Mouse (Mus musculus) heart, postnatal 14 days (tissue): ENCODE data around the gene Adipor1. TPM values are rescaled to one million over a fixed set of nuclear protein-coding genes. Genes with fewer than 3 reads are reported as not detected.

Experiments
- DNase-seq, 2 experiments: peaks; one replicate each; pipeline ENCODE4 v3.0.0; 2021 to 2022
- intact Hi-C: fragments of 180-260 bp; cut with DNase I; formaldehyde crosslinking; loops from one replicate; pipeline ENCODE4 v1.15.1; 2025
- total RNA-seq, 2 experiments: library from RNA; stranded (reverse); gene quantifications; 2 replicates each; pipeline ENCODE4 v1.2.3; 2021

Gene Adipor1
- total RNA-seq, 2 experiments from 2014 or later, result 137 to 142 TPM

GRCm38 (mm10) chr1:134458139-134458727 lies 43.1 kb downstream of the Adipor1 start:
- intact Hi-C loops, result no loop called here
- no peak for DNase-seq

- intact Hi-C loops, result no loop called here
- no peak for DNase-seq
Measured at GRCm38 (mm10) chr1:134460294-134461284, 45.4 kb downstream of the Adipor1 start.

Other genes starting within 250 kb of the Adipor1 start
- under 1 TPM; 0.62 to 0.71 TPM for gene Chil1, start 233.2 kb upstream of the Adipor1 start, total RNA-seq
- not detected for gene Mybph, start 221.9 kb upstream of the Adipor1 start, total RNA-seq
- gene Adora1, start 179.9 kb upstream of the Adipor1 start, total RNA-seq, result 10 to 100 TPM; 20.3 to 23.0 TPM
- gene Myog, start 125.4 kb upstream of the Adipor1 start, total RNA-seq, result not detected
- 1 to 10 TPM; 2.8 to 3.5 TPM for gene Ppfia4, start 82.5 kb upstream of the Adipor1 start, total RNA-seq
- 10 to 100 TPM; 22.6 to 22.8 TPM for gene Tmem183a, start 53.4 kb upstream of the Adipor1 start, total RNA-seq
- not detected for gene 4933406M09Rik, start 29.4 kb upstream of the Adipor1 start, total RNA-seq
- gene Cyb5r1, start 9.8 kb upstream of the Adipor1 start, total RNA-seq, result 10 to 100 TPM; 26.0 to 28.4 TPM
- 10 to 100 TPM; 18.1 to 19.9 TPM for gene Klhl12, start 40.2 kb downstream of the Adipor1 start, total RNA-seq
- 10 to 100 TPM; 10.4 to 10.6 TPM for gene Rabif, start 79.3 kb downstream of the Adipor1 start, total RNA-seq
- not detected for gene Mgat4e, start 134.3 kb downstream of the Adipor1 start, total RNA-seq
- 10 to 100 TPM; 25.5 to 25.8 TPM for gene Kdm5b, start 144.8 kb downstream of the Adipor1 start, total RNA-seq
- not detected for gene Syt2, start 231.3 kb downstream of the Adipor1 start, total RNA-seq